Mouse (Mus musculus): ENCODE results near the gene Clpb. TPM values are rescaled to one million over a fixed set of nuclear protein-coding genes. Genes with fewer than 3 reads are reported as not detected.
A peak's percentile ranks its signal among the peaks of the same experiment; 100 is the strongest.

Gene Clpb
- total RNA-seq, 2 experiments from 2014 or later: 37.3 to 39.2 TPM

GRCm38 (mm10) chr7:101767335-101767907 lies 104.0 kb downstream of the Clpb start:
- intact Hi-C loops (cut with DNase I; ENCODE audit: low total_unique reads): no loop called here
- no peak for DNase-seq

DNA sequence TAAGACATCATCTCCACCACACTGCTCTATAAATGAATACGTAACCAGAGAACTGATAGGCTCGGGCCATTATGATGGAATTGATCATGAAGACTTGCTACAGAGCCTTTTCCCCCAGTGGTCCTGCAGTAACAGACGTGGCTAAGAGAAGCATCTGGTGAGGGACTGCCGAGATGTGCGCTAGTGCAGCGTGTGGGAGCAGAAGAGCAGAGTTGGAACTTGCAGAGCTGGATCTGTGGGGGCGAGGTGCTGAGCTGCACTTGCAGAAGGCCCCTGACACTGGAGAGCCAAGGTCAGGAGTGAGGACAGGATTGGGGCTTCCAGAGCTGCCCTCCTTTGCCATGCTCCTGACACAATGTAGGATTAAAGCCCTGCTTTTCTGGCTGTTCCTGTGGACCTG lies 106.6 kb downstream of the Clpb start:
- DNase-seq: no peak
- intact Hi-C loops (cut with DNase I; ENCODE audit: low total_unique reads): no loop called here

GRCm38 (mm10) chr7:101771604-101772003 lies 108.2 kb downstream of the Clpb start:
- intact Hi-C loops (cut with DNase I; ENCODE audit: low total_unique reads): no loop called here

GRCm38 (mm10) chr7:101772687-101773086 lies 109.3 kb downstream of the Clpb start:
- no peak for DNase-seq
- intact Hi-C loops (cut with DNase I; ENCODE audit: low total_unique reads): no loop called here

More at GRCm38 (mm10) chr7:101771604-101772003, 108.2 kb downstream of the Clpb start:
- DNase-seq: no peak

DNA sequence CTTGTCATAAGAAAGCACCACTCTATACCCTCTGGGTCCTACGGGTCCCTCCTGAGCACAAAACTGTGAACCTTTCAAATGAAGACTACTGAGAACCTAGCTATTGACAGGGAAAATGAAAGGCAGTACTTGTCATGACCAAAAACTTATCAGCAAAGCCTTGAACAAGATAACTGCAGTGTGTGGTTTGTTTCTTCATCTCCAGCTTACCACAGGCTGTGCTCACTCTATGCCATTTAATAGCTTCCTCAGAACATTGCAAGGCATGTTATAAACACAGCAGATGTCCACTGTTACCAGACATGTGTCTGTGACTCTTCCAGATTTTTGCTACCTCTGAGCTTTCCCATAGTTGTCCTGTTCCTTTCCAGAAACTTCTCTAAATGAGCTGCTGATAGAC lies 113.6 kb downstream of the Clpb start:
- no peak for DNase-seq
- intact Hi-C loops (cut with DNase I; ENCODE audit: low total_unique reads): no loop called here

GRCm38 (mm10) chr7:101817861-101818401 lies 154.5 kb downstream of the Clpb start, which contains the start of gene Phox2a:
Phox2a (plus strand) TSS chr7:101818313.
- no peak for DNase-seq
- intact Hi-C loops (cut with DNase I; ENCODE audit: low total_unique reads): no loop called here

DNA sequence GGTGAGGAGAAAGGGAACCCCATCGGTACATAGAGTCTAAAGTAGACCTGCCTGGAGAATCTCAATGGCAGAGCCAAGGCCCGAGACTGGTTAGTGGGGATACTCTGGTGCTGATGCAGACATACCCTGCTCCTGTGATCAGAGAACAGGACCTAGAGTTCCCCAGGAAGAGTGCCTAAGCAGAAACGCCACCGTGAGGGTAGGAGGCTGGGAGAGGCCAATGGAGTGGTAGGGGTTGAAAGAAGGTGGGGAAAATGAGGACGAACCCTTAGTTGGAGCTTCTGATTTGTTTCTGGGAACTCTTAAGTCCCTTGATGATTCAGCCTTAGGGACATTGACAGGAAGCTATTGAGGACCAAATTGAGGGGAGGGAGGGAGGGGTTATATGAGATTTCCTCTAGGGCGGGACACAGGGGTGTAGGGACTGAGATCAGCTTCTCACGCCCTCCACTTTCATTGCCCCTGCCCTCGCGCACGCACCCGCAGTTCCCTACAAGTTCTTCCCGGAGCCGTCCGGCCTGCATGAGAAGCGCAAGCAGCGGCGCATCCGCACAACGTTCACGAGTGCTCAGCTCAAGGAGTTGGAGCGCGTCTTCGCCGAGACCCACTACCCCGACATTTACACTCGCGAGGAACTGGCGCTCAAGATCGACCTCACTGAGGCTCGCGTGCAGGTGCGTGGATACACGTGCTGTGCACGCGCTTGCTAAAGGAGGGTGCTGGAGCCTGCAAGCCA lies 157.0 kb downstream of the Clpb start:
- intact Hi-C loops (cut with DNase I; ENCODE audit: low total_unique reads): no loop called here

GRCm38 (mm10) chr7:101821571-101822501 lies 158.4 kb downstream of the Clpb start:
- intact Hi-C loops (cut with DNase I; ENCODE audit: low total_unique reads): no loop called here
- DNase-seq: peak; percentile 53

More for the DNA sequence above, 157.0 kb downstream of the Clpb start:
- no peak for DNase-seq

DNA sequence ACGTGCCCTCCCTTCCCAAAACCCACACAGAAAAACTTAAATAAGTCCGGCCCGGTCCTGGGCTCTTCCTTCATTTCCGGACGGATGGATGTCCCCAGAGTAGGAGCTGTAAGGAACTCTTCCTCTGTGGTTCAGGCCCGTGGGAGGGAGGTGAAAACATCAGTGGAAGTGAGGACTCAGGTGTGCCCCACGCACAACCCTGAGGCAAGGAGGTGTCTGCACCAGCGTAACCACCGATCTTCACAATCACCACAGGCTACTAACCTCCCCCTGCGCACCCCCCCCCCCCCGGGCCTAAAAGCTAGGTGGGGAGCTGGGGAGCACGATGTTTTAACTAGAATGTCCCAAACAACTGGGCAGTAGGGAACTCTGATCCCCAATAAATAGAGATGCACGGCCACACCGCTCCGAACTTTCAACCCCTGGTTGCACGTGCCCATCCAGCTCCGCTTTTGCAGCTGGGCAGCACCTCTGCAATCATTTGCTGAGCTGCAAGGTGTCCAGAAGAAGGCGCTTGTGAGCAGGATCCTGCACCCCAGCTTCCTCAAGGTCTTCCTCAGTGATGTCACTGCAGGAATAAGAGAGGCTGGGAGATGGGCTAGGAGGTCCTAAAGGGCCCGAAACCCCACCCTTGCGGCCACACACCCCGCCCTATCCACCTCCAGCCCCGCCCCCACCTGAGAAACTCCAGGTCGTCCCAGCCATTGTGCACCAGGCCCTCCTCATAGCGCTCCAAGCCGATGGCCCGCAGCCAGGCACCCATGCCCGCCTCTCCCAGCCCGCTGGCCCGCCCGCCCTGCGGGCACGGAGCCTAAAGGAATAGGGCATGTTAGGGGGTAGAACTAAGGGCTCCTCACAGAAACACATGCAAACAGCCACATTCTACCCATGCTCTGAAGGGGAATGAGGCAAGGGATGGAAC lies 159.7 kb downstream of the Clpb start:
- intact Hi-C loops (cut with DNase I; ENCODE audit: low total_unique reads): no loop called here
- DNase-seq: no peak

DNA sequence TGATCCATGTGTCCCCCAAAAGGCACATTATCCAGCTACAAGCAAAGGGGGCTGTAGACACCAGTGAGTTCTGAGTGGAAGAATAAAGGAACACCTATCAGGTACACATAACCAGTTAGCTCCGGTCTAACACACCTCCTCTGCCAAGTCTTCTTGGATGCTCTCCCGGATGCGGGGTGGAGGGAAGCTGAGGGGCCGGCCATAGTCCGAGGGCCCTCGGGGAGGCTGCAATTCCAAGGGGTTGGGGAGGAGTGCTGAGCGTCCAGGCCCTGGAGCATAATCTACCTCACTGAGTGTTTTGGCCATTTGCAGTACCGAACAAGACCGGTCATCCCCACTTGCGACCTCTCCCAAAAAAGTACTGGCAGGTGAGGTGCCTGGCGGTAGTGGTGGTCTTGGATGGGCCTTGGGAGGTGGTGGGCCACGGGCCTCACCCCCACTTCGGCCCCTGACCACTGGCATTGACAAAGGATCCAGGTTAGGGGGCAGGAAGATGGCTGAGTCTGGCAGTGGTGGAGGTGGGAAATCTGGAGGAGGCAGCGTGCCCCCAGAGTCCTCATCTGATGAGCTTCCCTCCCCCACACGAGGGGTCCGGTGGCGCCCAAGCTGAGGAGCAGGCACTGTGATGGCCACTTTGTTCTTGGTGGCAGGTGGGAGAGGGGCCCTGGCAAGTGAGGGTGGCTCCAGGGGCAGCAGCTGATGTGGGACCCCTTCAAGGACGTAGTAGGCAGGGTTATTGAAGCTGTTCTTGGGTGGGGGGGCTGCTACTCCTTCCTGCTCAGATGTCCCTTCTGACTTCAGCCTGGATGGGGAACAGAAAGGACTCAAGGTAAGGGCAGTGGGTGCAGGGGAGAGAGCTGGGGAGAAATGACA lies 160.6 kb downstream of the Clpb start:
- no peak for DNase-seq
- intact Hi-C loops (cut with DNase I; ENCODE audit: low total_unique reads): no loop called here

GRCm38 (mm10) chr7:101830373-101830772 lies 166.9 kb downstream of the Clpb start:
- DNase-seq: no peak
- intact Hi-C loops (cut with DNase I; ENCODE audit: low total_unique reads): loop anchor here (10.0 kb wide), 1 partner anchor 156 kb away; no protein-coding TSS in a partner anchor

GRCm38 (mm10) chr7:101831437-101831836 lies 168.0 kb downstream of the Clpb start:
- intact Hi-C loops (cut with DNase I; ENCODE audit: low total_unique reads): loop anchor here (10.0 kb wide), 1 partner anchor 157 kb away; no protein-coding TSS in a partner anchor
- DNase-seq: no peak

- intact Hi-C loops (cut with DNase I; ENCODE audit: low total_unique reads): loop anchor here (10.0 kb wide), 1 partner anchor 158 kb away; no protein-coding TSS in a partner anchor
- no peak for DNase-seq
Measured at GRCm38 (mm10) chr7:101832372-101832771, 168.9 kb downstream of the Clpb start.

- intact Hi-C loops (cut with DNase I; ENCODE audit: low total_unique reads): loop anchor here (10.0 kb wide), 1 partner anchor 159 kb away; no protein-coding TSS in a partner anchor
- DNase-seq: no peak
Measured at GRCm38 (mm10) chr7:101833352-101833751, 169.9 kb downstream of the Clpb start.

GRCm38 (mm10) chr7:101833916-101834584 lies 170.6 kb downstream of the Clpb start:
- no peak for DNase-seq
- intact Hi-C loops (cut with DNase I; ENCODE audit: low total_unique reads): loop anchor here (10.0 kb wide), 1 partner anchor 159 kb away; no protein-coding TSS in a partner anchor

GRCm38 (mm10) chr7:101834903-101835302 lies 171.5 kb downstream of the Clpb start:
- DNase-seq: no peak
- intact Hi-C loops (cut with DNase I; ENCODE audit: low total_unique reads): loop anchor here (10.0 kb wide), 1 partner anchor 160 kb away; no protein-coding TSS in a partner anchor

All from gastrocnemius, postnatal 14 days (tissue).